Mouse (Mus musculus) cerebellum, adult 9-10 months (tissue): ENCODE measurements around the gene Nup153.

Experiments used
- DNase-seq: peaks from one replicate; pipeline ENCODE4 v3.0.0; 2022

The Nup153 gene

DNA sequence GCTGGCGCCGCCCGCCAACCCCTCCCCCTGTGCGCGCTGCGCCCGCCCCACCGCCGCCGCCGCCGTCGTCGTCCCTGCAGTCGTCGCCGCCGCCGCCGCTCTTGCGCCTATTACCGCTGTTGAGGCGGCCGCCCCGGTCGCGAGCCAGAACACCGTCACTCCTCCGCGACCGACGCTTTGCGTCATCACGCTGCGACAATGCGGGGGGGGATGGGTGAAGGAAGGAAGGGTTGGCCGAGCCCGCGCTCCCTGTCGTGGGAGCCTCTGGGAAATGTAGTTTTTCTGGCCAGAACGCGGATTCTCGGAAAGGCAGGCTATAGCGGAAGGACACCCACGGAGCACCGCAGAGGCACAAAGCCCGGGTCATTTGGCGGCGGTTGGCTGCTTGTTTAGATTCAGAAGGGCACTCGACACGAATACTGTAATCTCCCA, at the start of gene Nup153:
Gene Nup153 (minus strand): TSS at position 104 of the 432 bp plus-strand sequence.
- DNase-seq = peak; percentile 100

DNA sequence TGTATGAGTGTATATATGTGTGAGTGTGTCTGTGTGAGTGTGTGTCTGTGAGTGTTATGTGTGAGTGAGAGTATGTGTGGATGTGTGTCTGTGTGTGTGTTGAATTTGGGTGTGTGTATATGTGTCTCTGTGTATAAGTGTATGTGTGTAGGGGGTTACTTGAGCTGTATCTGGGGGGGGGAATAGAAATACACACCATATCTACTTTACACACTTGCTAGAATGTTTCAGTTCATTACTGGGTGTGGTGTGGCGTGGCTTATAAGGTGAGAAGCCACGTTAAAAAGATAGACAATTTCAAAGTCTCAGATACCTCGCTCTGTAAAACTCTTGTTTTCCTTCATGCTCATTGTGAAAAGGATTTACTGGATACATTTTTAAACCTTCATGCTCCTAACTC, 49.7 kb upstream of the Nup153 start:
- no peak for DNase-seq

DNA sequence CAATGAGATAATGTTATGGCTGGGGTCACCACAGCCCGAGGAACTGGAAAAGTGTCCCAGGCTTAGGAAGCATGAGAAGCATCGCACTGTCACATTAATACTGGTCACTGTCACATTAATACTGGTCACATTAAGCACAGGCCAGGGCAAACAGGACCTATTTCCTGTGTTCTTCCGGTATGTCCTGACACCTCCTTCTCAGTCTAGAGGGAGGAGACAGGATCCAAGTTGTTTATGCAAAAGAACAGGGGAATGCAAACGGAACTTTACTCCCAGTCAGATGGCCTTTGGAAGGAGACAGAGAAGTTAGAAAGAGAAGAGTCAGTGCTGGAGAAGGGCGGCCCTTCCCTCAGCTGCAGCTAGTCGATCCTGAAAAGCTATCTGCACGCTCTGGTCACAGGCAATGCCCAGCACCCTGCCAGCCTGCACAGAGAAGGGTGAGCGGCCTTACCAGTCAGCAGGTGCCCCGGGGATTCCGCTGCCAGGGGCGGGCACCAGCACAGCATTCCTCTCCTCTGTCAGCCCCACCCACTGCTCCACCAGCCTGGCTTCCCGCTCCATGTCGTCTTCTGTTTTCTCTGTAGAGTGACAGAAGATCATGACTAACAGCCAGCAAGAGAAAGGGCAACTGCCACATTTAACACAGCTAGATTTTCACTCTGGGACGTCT, 49.0 kb upstream of the Nup153 start:
- no peak for DNase-seq

- DNase-seq = no peak
These were observed 47.3 kb upstream of the Nup153 start for GRCm38 (mm10) chr13:46774998-46775397.

- DNase-seq = no peak
These were observed 44.8 kb upstream of the Nup153 start for GRCm38 (mm10) chr13:46772581-46772980.

DNA sequence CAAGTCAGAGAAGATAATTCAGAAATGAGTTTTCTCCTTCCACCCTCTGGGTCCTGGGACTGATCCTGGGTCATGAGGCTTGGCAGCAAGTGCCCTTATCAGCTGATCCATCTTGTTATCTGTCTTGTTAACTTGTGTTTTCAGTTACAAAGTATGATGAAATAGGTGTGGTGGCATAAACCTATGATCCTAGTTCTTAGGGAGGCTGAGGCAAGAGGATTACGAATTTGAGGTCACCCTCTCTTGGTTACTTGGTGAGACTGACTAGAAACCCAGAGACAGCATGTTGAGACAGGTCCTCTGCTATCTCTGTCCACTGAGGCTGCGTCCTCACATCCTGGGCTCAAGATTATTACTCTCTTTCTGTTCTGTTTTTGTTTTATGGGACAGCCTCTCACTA, 37.6 kb upstream of the Nup153 start:
- DNase-seq = no peak

GRCm38 (mm10) chr13:46763210-46763609, 35.5 kb upstream of the Nup153 start:
- no peak for DNase-seq

GRCm38 (mm10) chr13:46760921-46761320, 33.2 kb upstream of the Nup153 start:
- DNase-seq = no peak

GRCm38 (mm10) chr13:46759281-46759809, 31.6 kb upstream of the Nup153 start:
- DNase-seq = no peak

DNA sequence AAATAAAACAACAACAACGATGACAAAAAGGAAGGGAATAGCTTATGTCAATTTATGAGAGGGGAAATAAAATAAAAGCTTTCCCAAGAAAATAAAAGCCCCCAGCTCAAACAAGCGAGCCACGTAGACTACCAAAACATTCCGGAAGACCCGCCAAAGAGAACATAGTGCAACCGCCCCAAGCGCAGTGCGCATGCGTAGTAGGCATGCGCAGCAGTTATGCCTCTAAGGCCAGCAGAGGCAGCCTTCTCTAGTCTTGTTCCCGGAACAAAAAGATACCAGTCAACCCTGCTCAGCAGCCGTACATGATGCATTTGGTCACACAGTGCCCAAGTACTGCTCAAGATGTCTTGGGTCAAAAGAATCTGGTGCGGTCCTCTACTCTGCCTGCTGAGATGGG, 30.9 kb upstream of the Nup153 start:
- no peak for DNase-seq

DNA sequence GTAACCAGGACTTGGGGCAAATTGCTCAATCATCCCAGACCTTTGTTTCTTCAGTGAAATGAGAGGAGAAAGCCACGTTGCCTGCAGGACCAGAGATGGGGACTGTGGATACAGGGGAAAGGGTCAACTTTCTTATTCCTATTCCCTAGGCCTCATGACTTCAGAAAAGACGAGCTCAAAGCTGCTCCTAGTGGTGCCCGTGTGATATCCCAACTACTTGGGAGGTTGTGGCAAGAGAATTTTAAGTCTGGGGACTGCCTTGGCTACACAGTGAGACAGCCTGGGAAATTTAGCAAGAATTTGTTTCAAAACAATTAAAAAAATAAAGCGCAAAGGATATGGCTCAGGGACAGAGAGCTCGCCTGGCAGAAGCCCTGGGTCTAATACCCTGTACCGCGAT, 30.2 kb upstream of the Nup153 start:
- DNase-seq = no peak

DNA sequence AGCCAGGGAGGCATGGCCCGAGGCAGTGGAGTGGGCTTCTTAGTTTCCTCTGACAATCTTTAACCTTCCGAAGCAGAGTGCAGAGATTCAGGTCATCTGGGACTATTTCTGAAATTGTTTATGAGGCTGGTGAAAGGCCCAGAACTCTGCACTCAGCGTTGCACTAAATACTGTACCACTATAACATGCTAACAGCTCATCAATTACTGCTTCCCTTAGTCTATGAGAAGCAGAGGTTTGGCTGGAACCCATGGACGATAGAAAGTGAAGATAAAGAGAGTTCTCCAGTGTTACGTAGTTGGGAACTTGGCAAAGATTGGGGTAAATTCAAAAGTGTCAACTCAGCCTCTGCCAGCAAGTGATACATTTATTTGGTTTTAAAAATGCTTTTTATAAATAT, 25.6 kb upstream of the Nup153 start:
- DNase-seq = no peak

DNA sequence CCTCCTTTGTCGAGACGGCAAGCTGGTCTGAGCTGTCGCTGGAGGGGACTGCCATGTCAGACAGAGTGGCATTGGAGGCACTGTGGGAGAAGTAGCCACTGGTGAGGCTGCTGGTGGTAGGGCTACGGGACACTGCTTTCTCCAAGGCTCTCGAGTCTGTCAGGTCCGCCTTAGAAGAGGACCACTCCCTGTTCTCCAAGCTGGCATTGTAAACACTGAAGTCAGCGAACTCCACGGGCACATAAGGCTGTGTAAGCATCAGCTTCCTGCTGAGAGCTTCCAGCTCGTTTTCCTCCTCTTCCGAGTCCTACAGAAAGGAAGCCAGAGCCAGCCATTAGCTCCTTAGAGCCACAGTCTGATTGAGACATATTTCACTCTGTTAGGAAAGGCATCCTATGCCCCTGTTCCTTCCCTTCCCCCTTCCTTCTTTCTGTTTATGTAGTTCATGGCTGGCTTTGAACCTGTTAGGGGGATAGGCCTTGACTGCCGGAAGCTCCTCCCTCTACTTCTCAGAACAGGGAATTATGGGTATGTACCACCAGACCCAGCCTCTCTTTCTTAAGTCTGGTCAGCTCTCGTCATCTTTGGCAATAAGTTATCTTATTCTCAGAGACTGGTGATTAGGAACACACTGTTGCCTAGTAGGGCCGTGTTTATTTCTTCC, 25.0 kb upstream of the Nup153 start:
- DNase-seq = no peak

- DNase-seq = no peak
These were observed 20.6 kb upstream of the Nup153 start for GRCm38 (mm10) chr13:46748138-46748873.

DNA sequence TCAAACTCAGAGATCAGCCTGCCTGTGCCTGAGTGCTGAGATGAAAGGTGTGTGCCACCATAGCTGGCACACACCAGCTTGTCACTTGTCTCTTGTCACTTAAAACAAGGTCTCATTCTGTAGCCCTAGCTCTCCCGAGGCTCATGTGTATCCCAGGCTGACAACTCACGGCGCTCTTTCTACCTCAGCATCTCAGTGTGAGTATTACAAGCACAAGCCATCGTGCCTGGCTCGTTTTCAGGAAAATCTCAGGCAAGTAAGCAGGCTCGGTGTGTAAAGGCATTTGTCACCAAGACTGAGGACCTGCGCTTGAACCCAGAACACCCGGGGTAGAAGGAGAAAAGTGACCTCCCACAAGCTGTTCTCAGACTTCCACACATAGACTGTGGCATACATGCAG, 16.1 kb upstream of the Nup153 start:
- DNase-seq = no peak

- DNase-seq = no peak
These were observed 14.6 kb upstream of the Nup153 start for GRCm38 (mm10) chr13:46742367-46742766.

DNA sequence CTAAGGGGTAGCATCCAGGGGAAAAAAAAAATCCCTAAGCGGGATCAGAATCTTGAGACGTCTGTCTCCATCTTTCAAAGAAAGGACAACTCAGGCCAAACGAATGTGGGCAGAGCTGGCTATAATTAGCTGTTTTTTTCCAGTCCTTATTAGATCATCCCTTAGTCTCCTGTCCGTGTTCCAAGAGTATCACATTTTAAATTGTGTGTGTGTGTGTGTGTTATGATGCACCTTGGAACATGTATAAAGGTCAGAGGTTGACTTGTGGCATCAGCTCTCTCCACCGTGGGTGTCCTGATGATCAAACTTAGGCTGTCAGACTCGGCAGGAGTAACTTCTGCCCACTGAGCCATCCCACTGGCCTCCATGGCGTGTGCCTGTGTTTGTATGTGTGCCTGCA, 11.7 kb upstream of the Nup153 start:
- DNase-seq = no peak

- DNase-seq = no peak
These were observed 9.7 kb upstream of the Nup153 start for GRCm38 (mm10) chr13:46737482-46737881.

- DNase-seq = no peak
These were observed 8.7 kb upstream of the Nup153 start for GRCm38 (mm10) chr13:46736479-46736865.

DNA sequence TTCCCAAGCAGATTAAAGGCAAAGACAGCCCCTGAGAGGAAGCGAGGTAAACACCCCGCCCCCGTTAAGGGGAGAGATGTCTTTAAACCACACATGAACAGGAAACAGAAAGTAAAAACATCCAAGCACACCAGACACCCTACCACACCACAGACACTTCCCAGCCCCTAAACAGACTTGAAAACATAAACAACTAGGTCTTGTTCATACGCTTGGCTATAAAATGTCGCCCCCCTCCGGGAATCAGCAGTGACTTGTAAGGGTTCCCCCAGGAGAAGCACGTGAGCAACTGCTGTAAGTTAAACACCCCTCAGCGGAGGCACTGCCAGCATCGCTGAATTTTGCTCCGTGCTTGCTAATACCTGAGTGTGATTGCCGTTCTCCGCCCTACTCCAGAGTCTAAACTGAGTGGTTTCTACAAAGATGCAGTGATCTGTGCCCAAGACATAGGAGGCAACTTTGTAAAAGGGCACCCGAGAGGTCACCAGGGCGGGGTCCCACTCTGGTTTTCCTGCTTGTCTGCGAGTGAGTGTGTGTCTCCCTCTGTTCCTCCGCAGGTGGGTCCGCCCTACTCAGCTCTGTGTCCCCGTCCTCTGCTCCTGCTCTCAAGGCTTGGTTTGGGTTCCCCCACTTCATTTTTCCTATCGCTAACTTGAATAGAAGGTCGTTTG, 8.2 kb upstream of the Nup153 start:
- no peak for DNase-seq

GRCm38 (mm10) chr13:46735219-46735807, 7.6 kb upstream of the Nup153 start:
- DNase-seq = no peak

- no peak for DNase-seq
These were observed 2.3 kb upstream of the Nup153 start for GRCm38 (mm10) chr13:46729998-46730397.

GRCm38 (mm10) chr13:46728411-46728810, 671 bp upstream of the Nup153 start:
- no peak for DNase-seq
